Mouse (Mus musculus) stomach, embryonic 14.5 days (tissue): ENCODE measurements at regions not wholly inside any gene's neighbourhood (a gene's known extent, or its start where the extent isn't known, plus 50 kb on each side); places are given as distances from the start of the nearest gene placed in this dataset.

Experiments used
- ATAC-seq: fragments of 200-750 bp; cut with Nextera tagmentation; 2 replicates; pipeline ENCODE4 v1.8.0; 2017; ENCODE audit warnings: low read depth, moderate TSS enrichment; ENCODE audit not compliant: insufficient number of reproducible peaks, insufficient read depth, low FRiP score
- H3K27ac ChIP-seq: fragments of 300-500 bp; sonication (generic); 2 replicates; pipeline ENCODE4 v1.5.1; 2014; ENCODE audit warnings: mild to moderate bottlenecking, low read length, moderate library complexity, mixed read lengths
- H3K27me3 ChIP-seq: fragments of 300-500 bp; sonication (generic); 2 replicates; pipeline ENCODE4 v1.6.1; 2014; ENCODE audit warnings: low read length, control low read depth, mixed read lengths; ENCODE audit not compliant: control insufficient read depth, insufficient read depth
- H3K36me3 ChIP-seq: fragments of 300-500 bp; sonication (generic); 2 replicates; pipeline ENCODE4 v1.6.1; 2014; ENCODE audit warnings: mild to moderate bottlenecking, control low read depth, low read length, moderate library complexity, mixed read lengths; ENCODE audit not compliant: control insufficient read depth, insufficient read depth
- H3K4me1 ChIP-seq: fragments of 300-500 bp; sonication (generic); 2 replicates; pipeline ENCODE4 v1.6.1; 2014; ENCODE audit warnings: low read length, control low read depth, mixed read lengths; ENCODE audit not compliant: control insufficient read depth, insufficient read depth
- H3K4me2 ChIP-seq: fragments of 300-500 bp; sonication (generic); replicated peaks from 2 replicates; pipeline ENCODE4 v1.6.1; 2014; ENCODE audit warnings: low read depth, low read length, control low read depth
- H3K4me3 ChIP-seq: fragments of 300-500 bp; sonication (generic); 2 replicates; pipeline ENCODE4 v1.5.1; 2014; ENCODE audit warnings: low read depth, low read length, control low read depth
- H3K9ac ChIP-seq: fragments of 300-500 bp; sonication (generic); replicated peaks from 2 replicates; pipeline ENCODE4 v1.6.1; 2014; ENCODE audit warnings: low read depth, mild to moderate bottlenecking, control low read depth, low read length, moderate library complexity, mixed read lengths
- H3K9me3 ChIP-seq: fragments of 300-500 bp; sonication (generic); 2 replicates; pipeline ENCODE4 v1.6.1; 2016; ENCODE audit warnings: low read depth, low read length, control low read depth; ENCODE audit not compliant: control insufficient read depth
- WGBS: fragments of 180-500 bp; shearing (Covaris S2); extraction: QIAGEN DNeasy Blood & Tissue Kit; methylation state at CpG from one replicate; pipeline ENCODE4 v1.1.7; 2014; 5-methylcytosine and 5-hydroxymethylcytosine counted together

GRCm38 (mm10) chr3:17805185-17805584 lies 143.0 kb upstream of the Cypt12 start:
- Histone ChIP-seq H3K9ac (no peak overlapping the region), H3K27ac (no peak overlapping the region), H3K4me1 (no peaks in the 10 kb centered on the region), H3K27me3 (no peaks in the 10 kb centered on the region), H3K4me2 (no peak overlapping the region), H3K9me3 (no peaks in the 10 kb centered on the region), H3K4me3 (no peak overlapping the region), H3K36me3 (no peaks in the 10 kb centered on the region)
- 43% methylated on average over 1 of the region's 1 CpGs for WGBS
- ATAC-seq = no peak

- no peaks in the 10 kb centered on the region for H3K36me3 ChIP-seq
- no peak for ATAC-seq
- H3K27ac ChIP-seq = no peak overlapping the region
- no peak overlapping the region for H3K4me3 ChIP-seq
- H3K9me3 ChIP-seq = no peaks in the 10 kb centered on the region
- no peak overlapping the region for H3K9ac ChIP-seq
- no peak overlapping the region for H3K4me2 ChIP-seq
- H3K4me1 ChIP-seq = no peaks in the 10 kb centered on the region
- WGBS = 59% methylated on average over 6 of the region's 6 CpGs
- H3K27me3 ChIP-seq = no peaks in the 10 kb centered on the region
Observed at GRCm38 (mm10) chr3:17811290-17811689, 136.9 kb upstream of the Cypt12 start.

GRCm38 (mm10) chr3:17824201-17824600 lies 124.0 kb upstream of the Cypt12 start:
- H3K27me3 ChIP-seq = no peaks in the 10 kb centered on the region
- no peak overlapping the region for H3K9ac ChIP-seq
- H3K36me3 ChIP-seq = no peaks in the 10 kb centered on the region
- WGBS = 44% methylated on average over 3 of the region's 3 CpGs
- no peaks in the 10 kb centered on the region for H3K4me1 ChIP-seq
- no peak overlapping the region for H3K27ac ChIP-seq
- H3K9me3 ChIP-seq = no peaks in the 10 kb centered on the region
- no peak overlapping the region for H3K4me3 ChIP-seq
- no peak overlapping the region for H3K4me2 ChIP-seq
- ATAC-seq = no peak

GRCm38 (mm10) chr3:17824662-17825061 lies 123.5 kb upstream of the Cypt12 start:
- Histone ChIP-seq H3K27me3 (no peaks in the 10 kb centered on the region), H3K4me2 (no peak overlapping the region), H3K36me3 (no peaks in the 10 kb centered on the region), H3K4me3 (no peak overlapping the region), H3K9ac (no peak overlapping the region), H3K9me3 (no peaks in the 10 kb centered on the region), H3K27ac (no peak overlapping the region), H3K4me1 (no peaks in the 10 kb centered on the region)
- WGBS = 48% methylated on average over 4 of the region's 4 CpGs
- no peak for ATAC-seq

GRCm38 (mm10) chr3:17825254-17825890 lies 122.8 kb upstream of the Cypt12 start:
- no peak overlapping the region for H3K27ac ChIP-seq
- no peak overlapping the region for H3K4me2 ChIP-seq
- no peaks in the 10 kb centered on the region for H3K36me3 ChIP-seq
- no peaks in the 10 kb centered on the region for H3K4me1 ChIP-seq
- no peaks in the 10 kb centered on the region for H3K9me3 ChIP-seq
- H3K4me3 ChIP-seq = no peak overlapping the region
- H3K9ac ChIP-seq = no peak overlapping the region
- 68% methylated on average over 3 of the region's 3 CpGs for WGBS
- H3K27me3 ChIP-seq = no peaks in the 10 kb centered on the region
- ATAC-seq = no peak

- H3K4me1 ChIP-seq = no peaks in the 10 kb centered on the region
- no peak overlapping the region for H3K27ac ChIP-seq
- no peak overlapping the region for H3K4me3 ChIP-seq
- no peak for ATAC-seq
- 35% methylated on average over 1 of the region's 1 CpGs for WGBS
- no peaks in the 10 kb centered on the region for H3K36me3 ChIP-seq
- no peaks in the 10 kb centered on the region for H3K27me3 ChIP-seq
- H3K4me2 ChIP-seq = no peak overlapping the region
- no peaks in the 10 kb centered on the region for H3K9me3 ChIP-seq
- no peak overlapping the region for H3K9ac ChIP-seq
Observed at GRCm38 (mm10) chr3:17834706-17835105, 113.5 kb upstream of the Cypt12 start.

GRCm38 (mm10) chr3:17847609-17848008 lies 100.6 kb upstream of the Cypt12 start:
- Histone ChIP-seq H3K27ac (no peak overlapping the region), H3K4me1 (no peaks in the 10 kb centered on the region), H3K27me3 (no peaks in the 10 kb centered on the region), H3K4me2 (no peak overlapping the region), H3K4me3 (no peak overlapping the region), H3K36me3 (no peaks in the 10 kb centered on the region), H3K9me3 (no peaks in the 10 kb centered on the region), H3K9ac (no peak overlapping the region)
- no peak for ATAC-seq
- WGBS = 58% methylated on average over 7 of the region's 7 CpGs

GRCm38 (mm10) chr3:17848181-17848580 lies 100.0 kb upstream of the Cypt12 start:
- Histone ChIP-seq H3K9me3 (no peaks in the 10 kb centered on the region), H3K4me3 (no peak overlapping the region), H3K36me3 (no peaks in the 10 kb centered on the region), H3K27ac (no peak overlapping the region), H3K9ac (no peak overlapping the region), H3K4me2 (no peak overlapping the region), H3K27me3 (no peaks in the 10 kb centered on the region), H3K4me1 (no peaks in the 10 kb centered on the region)
- no peak for ATAC-seq

GRCm38 (mm10) chr3:17862367-17862766 lies 85.8 kb upstream of the Cypt12 start:
- Histone ChIP-seq H3K27ac (no peak overlapping the region), H3K9ac (no peak overlapping the region), H3K27me3 (no peaks in the 10 kb centered on the region), H3K4me1 (no peaks in the 10 kb centered on the region), H3K9me3 (no peaks in the 10 kb centered on the region), H3K4me3 (no peak overlapping the region), H3K36me3 (no peaks in the 10 kb centered on the region), H3K4me2 (no peak overlapping the region)
- WGBS = 77% methylated on average over 3 of the region's 3 CpGs
- no peak for ATAC-seq
